Mouse (Mus musculus): ENCODE measurements around the gene Mymk. TPM values are rescaled to one million over a fixed set of nuclear protein-coding genes. Genes with fewer than 3 reads are reported as not detected.

Gene Mymk
- polyA plus RNA-seq, 1 experiment, result 1,410 TPM

- Histone ChIP-seq H3ac (ENCODE audit: control insufficient read depth, insufficient read length) (no peak overlapping the region), H3K4me3 (no peak overlapping the region), H3K27me3 (ENCODE audit: control insufficient read depth, insufficient read depth, insufficient read length) (no peaks in the 10 kb centered on the region), H3K4me2 (ENCODE audit: low read depth) (peak overlapping the region; percentile 39), H3K79me2 (ENCODE audit: control insufficient read depth, insufficient read depth) (no peaks in the 10 kb centered on the region), H3K36me3 (ENCODE audit: control insufficient read depth, insufficient read depth) (peaks cover 14% of the 10 kb centered on the region)
- TF ChIP-seq TCF3 (IDR thresholded peaks at IDR 0.05; ENCODE audit: insufficient read length, low read depth) (no peak), MYOD1 (IDR thresholded peaks at IDR 0.05; ENCODE audit: control insufficient read depth in 1 of 3, insufficient read length in 2 of 3, low read depth in 2 of 3) (no peak), POLR2A (IDR thresholded peaks at IDR 0.05; ENCODE audit: insufficient read length, low read depth) (no peak), SRF (IDR thresholded peaks at IDR 0.05; ENCODE audit: control insufficient read depth, insufficient read length, low read depth) (no peak), MYOG (IDR thresholded peaks at IDR 0.05; ENCODE audit: control insufficient read depth in 1 of 3, insufficient read depth in 1 of 3, insufficient read length in 2 of 3, low read depth in 2 of 3) (peak in 1 of 3 experiments; percentile 11), REST (IDR thresholded peaks at IDR 0.05; ENCODE audit: insufficient read depth, insufficient read length) (no peak), USF1 (IDR thresholded peaks at IDR 0.05; ENCODE audit: low read depth) (peak; percentile 36), POLR2AphosphoS2 (IDR thresholded peaks at IDR 0.05; ENCODE audit: insufficient read length, low read depth) (no peak), E2F4 (IDR thresholded peaks at IDR 0.05; ENCODE audit: insufficient read depth) (no peak), TCF12 (IDR thresholded peaks at IDR 0.05; ENCODE audit: insufficient read depth, poor library complexity, severe bottlenecking) (no peak), CEBPB (IDR thresholded peaks at IDR 0.05; ENCODE audit: insufficient read depth, poor library complexity, severe bottlenecking) (no peak), MAX (IDR thresholded peaks at IDR 0.05; ENCODE audit: low read depth) (no peak)
Observed at GRCm38 (mm10) chr2:27059187-27059586, 12.8 kb downstream of the Mymk start.

GRCm38 (mm10) chr2:27058751-27059150, 13.2 kb downstream of the Mymk start:
- no peaks in the 10 kb centered on the region for H3K79me2 ChIP-seq (ENCODE audit: control insufficient read depth, insufficient read depth)
- H3K36me3 ChIP-seq (ENCODE audit: control insufficient read depth, insufficient read depth), result peaks cover 11% of the 10 kb centered on the region
- no peaks in the 10 kb centered on the region for H3K27me3 ChIP-seq (ENCODE audit: control insufficient read depth, insufficient read depth, insufficient read length)
- TF ChIP-seq TCF12 (IDR thresholded peaks at IDR 0.05; ENCODE audit: insufficient read depth, poor library complexity, severe bottlenecking), result no peak
- no peak for TF ChIP-seq POLR2A (IDR thresholded peaks at IDR 0.05; ENCODE audit: insufficient read length, low read depth)
- no peak for TF ChIP-seq USF1 (IDR thresholded peaks at IDR 0.05; ENCODE audit: low read depth)
- TF ChIP-seq SRF (IDR thresholded peaks at IDR 0.05; ENCODE audit: control insufficient read depth, insufficient read length, low read depth), result no peak
- TF ChIP-seq POLR2AphosphoS2 (IDR thresholded peaks at IDR 0.05; ENCODE audit: insufficient read length, low read depth), result peak; percentile 97
- TF ChIP-seq CEBPB (IDR thresholded peaks at IDR 0.05; ENCODE audit: insufficient read depth, poor library complexity, severe bottlenecking), result no peak
- no peak for TF ChIP-seq MYOG (IDR thresholded peaks at IDR 0.05; ENCODE audit: control insufficient read depth in 1 of 3, insufficient read depth in 1 of 3, insufficient read length in 2 of 3, low read depth in 2 of 3)
- H3ac ChIP-seq (ENCODE audit: control insufficient read depth, insufficient read length), result no peak overlapping the region
- peak overlapping the region; percentile 39 for H3K4me2 ChIP-seq (ENCODE audit: low read depth)
- H3K4me3 ChIP-seq, result no peak overlapping the region

GRCm38 (mm10) chr2:27058251-27058650, 13.7 kb downstream of the Mymk start:
- TF ChIP-seq POLR2AphosphoS2 (IDR thresholded peaks at IDR 0.05; ENCODE audit: insufficient read length, low read depth) (peak; percentile 95), CEBPB (IDR thresholded peaks at IDR 0.05; ENCODE audit: insufficient read depth, poor library complexity, severe bottlenecking) (no peak), MAX (IDR thresholded peaks at IDR 0.05; ENCODE audit: low read depth) (no peak), MYOD1 (IDR thresholded peaks at IDR 0.05; ENCODE audit: control insufficient read depth in 1 of 3, insufficient read length in 2 of 3, low read depth in 2 of 3) (peak in 1 of 3 experiments; percentile 36), SRF (IDR thresholded peaks at IDR 0.05; ENCODE audit: control insufficient read depth, insufficient read length, low read depth) (no peak), MYOG (IDR thresholded peaks at IDR 0.05; ENCODE audit: control insufficient read depth in 1 of 3, insufficient read depth in 1 of 3, insufficient read length in 2 of 3, low read depth in 2 of 3) (no peak), USF1 (IDR thresholded peaks at IDR 0.05; ENCODE audit: low read depth) (no peak), E2F4 (IDR thresholded peaks at IDR 0.05; ENCODE audit: insufficient read depth) (no peak), POLR2A (IDR thresholded peaks at IDR 0.05; ENCODE audit: insufficient read length, low read depth) (peak; percentile 50), TCF3 (IDR thresholded peaks at IDR 0.05; ENCODE audit: insufficient read length, low read depth) (no peak), REST (IDR thresholded peaks at IDR 0.05; ENCODE audit: insufficient read depth, insufficient read length) (no peak), TCF12 (IDR thresholded peaks at IDR 0.05; ENCODE audit: insufficient read depth, poor library complexity, severe bottlenecking) (no peak)
- H3K4me2 ChIP-seq (ENCODE audit: low read depth), result peak overlapping the region; percentile 39
- no peak overlapping the region for H3K4me3 ChIP-seq
- no peak overlapping the region for H3ac ChIP-seq (ENCODE audit: control insufficient read depth, insufficient read length)
- peaks cover 6% of the 10 kb centered on the region for H3K36me3 ChIP-seq (ENCODE audit: control insufficient read depth, insufficient read depth)
- H3K27me3 ChIP-seq (ENCODE audit: control insufficient read depth, insufficient read depth, insufficient read length), result peaks cover 4% of the 10 kb centered on the region
- no peaks in the 10 kb centered on the region for H3K79me2 ChIP-seq (ENCODE audit: control insufficient read depth, insufficient read depth)

- H3K4me3 ChIP-seq, result no peak overlapping the region
- peaks cover 65% of the 10 kb centered on the region for H3K27me3 ChIP-seq (ENCODE audit: control insufficient read depth, insufficient read depth, insufficient read length)
- H3K79me2 ChIP-seq (ENCODE audit: control insufficient read depth, insufficient read depth), result no peaks in the 10 kb centered on the region
- H3K4me2 ChIP-seq (ENCODE audit: low read depth), result no peak overlapping the region
- H3ac ChIP-seq (ENCODE audit: control insufficient read depth, insufficient read length), result no peak overlapping the region
- no peak for TF ChIP-seq CEBPB (IDR thresholded peaks at IDR 0.05; ENCODE audit: insufficient read depth, poor library complexity, severe bottlenecking)
- TF ChIP-seq TCF12 (IDR thresholded peaks at IDR 0.05; ENCODE audit: insufficient read depth, poor library complexity, severe bottlenecking), result no peak
- no peak for TF ChIP-seq POLR2AphosphoS2 (IDR thresholded peaks at IDR 0.05; ENCODE audit: insufficient read length, low read depth)
- TF ChIP-seq REST (IDR thresholded peaks at IDR 0.05; ENCODE audit: insufficient read depth, insufficient read length), result no peak
- TF ChIP-seq MYOG (IDR thresholded peaks at IDR 0.05; ENCODE audit: control insufficient read depth in 1 of 3, insufficient read depth in 1 of 3, insufficient read length in 2 of 3, low read depth in 2 of 3), result no peak
- no peak for TF ChIP-seq POLR2A (IDR thresholded peaks at IDR 0.05; ENCODE audit: insufficient read length, low read depth)
- TF ChIP-seq MAX (IDR thresholded peaks at IDR 0.05; ENCODE audit: low read depth), result no peak
- TF ChIP-seq TCF3 (IDR thresholded peaks at IDR 0.05; ENCODE audit: insufficient read length, low read depth), result no peak
- TF ChIP-seq SRF (IDR thresholded peaks at IDR 0.05; ENCODE audit: control insufficient read depth, insufficient read length, low read depth), result no peak
- no peak for TF ChIP-seq MYOD1 (IDR thresholded peaks at IDR 0.05; ENCODE audit: control insufficient read depth in 1 of 3, insufficient read length in 2 of 3, low read depth in 2 of 3)
- TF ChIP-seq USF1 (IDR thresholded peaks at IDR 0.05; ENCODE audit: low read depth), result no peak
- no peak for TF ChIP-seq E2F4 (IDR thresholded peaks at IDR 0.05; ENCODE audit: insufficient read depth)
- no peaks in the 10 kb centered on the region for H3K36me3 ChIP-seq (ENCODE audit: control insufficient read depth, insufficient read depth)
Observed at GRCm38 (mm10) chr2:27049408-27049807, 22.6 kb downstream of the Mymk start.
